Mouse (Mus musculus) spleen, postnatal 4 days (tissue): ENCODE data around the gene Marf1.
"Not testable (repeated sequence)": the region's sequence is repeated elsewhere in the genome, so short reads cannot be mapped to it uniquely, and the experiment has no call there.

Experiments
- DNase-seq, 2 experiments: peaks; one replicate each; pipeline ENCODE4 v3.0.0; 2022; ENCODE audit warnings: low spot score in 2 of 2

Gene Marf1

DNA sequence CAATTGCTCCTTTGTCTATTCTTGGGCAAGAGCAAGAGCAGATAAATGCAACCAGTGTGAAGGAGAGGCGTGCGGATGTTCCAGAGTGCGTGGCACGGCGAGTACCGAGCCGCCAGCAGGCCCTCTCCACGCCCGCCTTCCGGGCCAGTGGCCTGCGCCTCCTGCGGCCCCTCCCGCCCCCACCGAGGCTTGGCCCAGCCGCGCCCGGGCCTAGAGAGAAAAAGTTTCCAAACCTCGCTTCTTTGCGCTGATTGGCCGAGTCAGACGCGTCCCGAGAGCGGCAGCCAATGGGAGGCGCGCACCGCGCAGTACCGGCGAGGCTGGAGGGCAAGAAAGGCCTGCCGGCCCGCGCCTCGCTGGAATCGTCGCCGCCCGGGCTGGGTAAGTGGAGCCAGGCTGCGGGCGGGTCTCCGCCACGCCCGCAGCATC, at the start of gene Marf1, which contains the start of gene Nde1:
Marf1 (minus strand) TSS at position 364 of the 429 bp plus-strand sequence.
Nde1 (plus strand) TSS at position 288 of the 429 bp plus-strand sequence.
- DNase-seq, result peak; percentile 94 to 96

DNA sequence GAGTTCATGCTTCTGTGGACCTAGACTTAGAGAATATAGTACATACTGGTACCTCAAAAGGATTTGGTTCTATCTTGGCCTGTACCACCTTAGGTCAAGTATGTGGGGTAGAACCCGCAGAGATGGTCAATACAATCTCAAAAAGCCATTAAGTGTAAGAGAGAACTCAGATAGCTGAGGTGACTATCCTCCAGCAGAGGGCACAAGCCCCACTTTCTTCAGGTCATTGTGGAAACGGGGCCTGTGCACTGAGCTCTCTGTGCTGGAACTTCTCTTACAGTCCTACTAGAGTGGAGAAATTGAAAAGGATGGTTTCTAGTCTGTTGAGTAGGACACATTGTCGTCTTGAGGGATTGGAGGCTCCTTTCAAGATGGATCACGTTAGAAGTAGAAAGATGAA, 35.6 kb upstream of the Marf1 start:
- no peak for DNase-seq

DNA sequence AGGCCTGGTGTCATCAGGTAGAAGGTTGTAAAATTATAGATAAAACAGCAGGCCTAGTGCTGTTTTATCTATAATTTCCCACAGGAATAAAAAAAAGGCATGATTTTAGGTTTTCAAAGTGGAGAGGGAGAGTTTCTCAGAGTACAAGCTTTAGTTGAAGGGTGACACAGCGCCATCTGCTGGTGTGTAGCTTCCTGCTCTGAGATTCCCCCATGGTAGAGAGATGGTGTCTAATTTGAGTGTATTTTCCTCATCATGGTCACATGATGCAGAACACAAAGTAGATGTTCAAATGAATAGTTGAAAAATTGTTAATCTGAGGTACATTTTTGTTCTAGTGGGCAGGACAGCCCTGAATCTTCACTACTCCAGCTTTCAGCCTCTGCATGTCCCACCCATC, 32.3 kb upstream of the Marf1 start:
- peak; percentile 42 to 71 for DNase-seq

DNA sequence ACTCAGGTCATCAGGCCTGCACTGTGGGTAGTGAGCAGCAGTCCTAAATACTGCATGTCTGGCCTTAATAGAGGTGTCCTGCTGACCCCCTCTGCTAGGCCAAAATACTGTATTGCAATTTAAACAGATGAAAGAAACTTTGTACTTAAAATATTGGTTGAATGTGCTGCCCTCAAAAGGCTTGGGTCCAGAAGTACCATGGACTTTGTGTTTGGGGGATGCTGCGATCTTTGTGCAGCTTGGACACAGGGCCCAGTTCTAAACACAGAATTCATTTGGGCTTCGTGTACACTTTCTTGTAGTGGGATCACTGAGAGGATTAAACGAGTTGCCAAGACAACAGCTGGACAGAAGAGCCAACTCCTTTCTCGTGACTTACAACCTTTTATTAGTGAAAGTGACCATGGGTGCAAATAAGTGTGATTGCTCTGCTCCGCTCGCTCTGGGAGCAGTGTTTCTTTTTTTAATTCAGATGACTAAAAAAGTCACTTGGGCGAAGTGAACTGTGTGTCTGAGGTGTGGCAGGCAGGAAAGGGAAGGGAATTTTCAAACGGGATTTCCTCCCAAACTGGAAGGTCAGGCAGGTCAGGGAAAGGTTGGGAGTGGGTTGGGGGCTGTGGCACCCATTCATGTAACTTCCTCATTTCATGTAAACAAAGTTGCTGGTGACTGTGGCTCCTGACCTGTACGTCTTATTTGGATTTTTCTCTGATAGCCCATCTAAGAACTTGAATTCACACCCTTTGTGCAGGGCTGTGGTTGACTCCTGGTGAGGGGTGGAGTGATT, 31.2 kb upstream of the Marf1 start:
- DNase-seq, result no peak

DNA sequence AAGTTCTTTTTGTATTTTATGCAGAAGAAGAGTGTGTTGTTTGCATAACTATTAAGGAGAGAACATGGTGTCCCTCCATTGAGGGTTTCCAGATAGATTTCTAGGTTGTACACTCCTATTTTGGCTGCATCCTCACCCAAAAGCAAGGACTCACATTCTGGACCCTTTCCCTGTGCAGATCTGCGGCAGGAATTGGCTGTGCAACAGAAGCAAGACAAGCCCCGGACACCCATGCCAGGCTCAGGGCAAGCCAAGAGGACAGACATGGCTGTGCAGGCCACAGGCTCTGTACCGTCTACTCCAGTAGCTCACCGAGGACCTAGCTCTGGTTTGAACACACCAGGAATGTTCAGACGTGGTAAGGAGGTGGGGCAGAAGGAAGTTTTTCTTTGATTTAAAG, 22.4 kb upstream of the Marf1 start:
- DNase-seq, result no peak

DNA sequence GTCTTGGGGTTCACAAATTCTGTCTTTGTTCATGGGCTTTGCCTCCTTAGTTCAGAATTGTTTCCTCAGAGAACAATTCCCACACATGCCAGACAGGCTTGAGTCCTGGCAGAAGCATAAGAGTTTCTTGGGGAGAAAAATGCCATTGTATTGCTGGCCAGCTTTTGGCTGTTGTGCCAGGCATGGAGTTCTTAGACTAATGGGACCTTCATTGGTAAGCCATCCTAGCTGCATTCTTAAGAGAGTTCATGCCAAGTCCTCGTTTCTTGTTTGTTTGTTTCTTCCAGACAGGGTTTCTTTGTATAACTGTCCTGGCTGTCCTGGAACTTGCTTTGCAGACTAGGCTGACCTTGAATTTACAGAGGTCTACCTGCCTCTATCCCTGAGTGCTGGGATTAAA, 20.7 kb upstream of the Marf1 start:
- DNase-seq, result no peak

DNA sequence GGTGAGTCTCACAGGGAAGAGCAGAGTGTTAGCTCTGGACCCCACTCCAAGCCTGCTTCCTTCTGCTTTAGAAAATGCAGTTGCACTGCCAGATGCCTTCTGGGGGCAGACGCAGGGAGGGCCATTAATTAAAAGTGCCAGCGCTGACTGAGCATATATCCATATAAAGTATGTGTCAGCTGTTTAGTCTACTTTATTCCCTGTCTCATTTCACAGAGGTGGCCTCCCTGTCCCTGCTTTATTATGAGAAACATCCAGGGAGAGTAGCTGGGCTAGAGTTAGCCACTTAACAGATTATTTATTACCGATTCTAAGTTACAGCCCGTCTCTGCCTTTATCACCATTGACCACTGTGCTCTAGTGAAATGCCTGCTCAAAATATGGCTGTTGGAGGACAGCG, 19.2 kb upstream of the Marf1 start:
- DNase-seq, result no peak

DNA sequence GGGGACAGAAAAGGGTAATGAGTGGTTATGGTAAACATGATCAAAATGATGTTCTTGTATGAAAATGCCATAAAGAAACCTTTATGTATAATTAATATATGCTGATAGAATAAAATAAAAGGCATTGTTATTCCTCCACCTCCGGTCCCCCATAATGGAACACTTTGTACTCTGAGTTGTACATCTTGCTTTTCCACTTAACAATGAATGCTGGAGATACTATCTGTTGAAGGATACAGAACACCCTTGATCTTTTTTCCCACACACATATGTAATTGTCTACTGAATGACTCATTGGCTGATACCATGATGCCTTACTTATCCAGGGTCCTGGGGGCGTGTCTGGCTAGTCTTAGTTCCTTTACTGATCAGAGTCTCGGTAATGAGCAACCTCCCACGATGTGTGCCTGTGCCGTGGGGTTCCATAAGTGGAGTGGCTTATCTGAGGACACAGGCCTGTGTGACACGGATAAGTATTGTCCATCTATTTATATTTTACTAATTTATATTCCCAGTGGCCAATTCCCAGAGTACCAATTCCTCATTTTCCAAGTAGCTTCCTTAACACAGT, 17.1 kb upstream of the Marf1 start:
- no peak for DNase-seq

DNA sequence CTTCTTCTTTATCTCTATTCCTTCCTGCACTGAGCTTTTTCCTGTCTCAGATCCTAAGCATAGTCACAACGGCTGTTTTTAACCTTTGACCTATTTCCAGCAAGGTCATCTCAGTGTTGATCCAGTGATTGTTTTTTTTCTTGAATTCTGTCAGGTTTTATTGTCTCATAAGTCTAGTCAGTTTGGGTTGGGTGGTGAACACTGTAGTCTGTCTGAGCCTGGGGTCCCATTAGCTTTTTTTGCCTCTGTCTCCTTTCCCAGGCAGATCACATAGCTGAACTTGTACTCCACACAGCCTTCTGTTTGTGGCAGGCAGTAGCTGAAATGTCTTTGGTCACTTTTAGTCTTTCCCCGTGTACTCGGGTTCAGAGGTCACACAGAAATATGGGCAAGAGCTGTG, 14.9 kb upstream of the Marf1 start:
- DNase-seq, result no peak

DNA sequence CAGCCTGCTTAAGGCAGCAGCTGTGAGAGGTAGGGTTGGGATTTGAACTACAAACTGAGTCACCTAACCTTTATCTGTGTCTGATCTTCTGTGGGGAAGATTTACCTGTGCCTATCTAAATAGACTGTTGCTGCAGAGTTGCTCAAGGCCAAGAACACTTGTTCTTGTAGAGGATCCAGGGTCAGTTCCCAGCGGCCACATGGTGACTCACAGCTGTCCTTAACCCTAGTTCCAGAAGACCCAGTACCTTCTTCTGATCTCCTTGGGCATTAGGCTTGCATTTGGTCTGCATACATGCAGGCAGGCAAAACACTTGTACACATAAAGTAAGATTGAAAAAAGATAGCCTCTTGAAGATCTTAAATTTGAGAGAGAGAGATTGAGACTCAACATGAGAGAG, 6.6 kb upstream of the Marf1 start:
- no peak for DNase-seq

DNA sequence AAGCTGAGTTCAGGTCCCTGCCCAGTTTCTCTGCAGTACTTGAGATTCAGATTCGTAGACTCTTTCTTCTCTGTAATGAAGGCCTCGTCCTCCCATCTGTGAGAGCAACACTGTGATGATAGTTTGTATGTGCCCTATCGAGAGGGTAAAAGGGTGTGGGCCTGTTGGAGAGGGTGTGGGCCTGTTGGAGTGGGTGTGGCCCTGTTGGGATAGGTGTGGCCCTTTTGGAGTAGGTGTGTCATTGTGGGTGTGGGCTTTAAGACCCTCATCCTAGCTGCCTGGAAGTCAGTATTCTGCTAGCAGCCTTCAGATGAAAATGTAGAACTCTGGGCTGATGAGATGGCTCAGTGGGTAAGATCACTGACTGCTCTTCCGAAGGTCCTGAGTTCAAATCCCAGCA, 3.3 kb upstream of the Marf1 start:
- peak; percentile 30 to 67 for DNase-seq

DNA sequence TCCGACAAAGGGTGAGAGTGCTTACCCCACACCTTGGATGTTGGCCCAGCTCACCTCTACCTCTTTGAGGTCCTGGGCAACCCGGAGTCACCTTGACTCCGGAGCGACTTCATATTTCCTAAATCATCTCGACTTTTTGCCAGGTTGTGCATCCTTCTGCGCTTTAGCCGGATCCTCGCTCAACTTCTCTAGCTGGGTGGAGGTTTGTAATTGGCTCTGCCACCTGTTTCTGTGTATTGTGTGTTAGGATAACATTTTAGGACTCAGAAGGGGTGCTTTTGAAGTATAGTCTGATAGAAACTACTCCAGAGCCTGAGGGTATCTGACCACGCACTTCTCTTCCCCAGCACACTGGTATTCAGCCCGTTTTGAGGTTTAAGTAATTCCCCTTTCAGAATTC, 580 bp upstream of the Marf1 start:
- DNase-seq, result no peak

DNA sequence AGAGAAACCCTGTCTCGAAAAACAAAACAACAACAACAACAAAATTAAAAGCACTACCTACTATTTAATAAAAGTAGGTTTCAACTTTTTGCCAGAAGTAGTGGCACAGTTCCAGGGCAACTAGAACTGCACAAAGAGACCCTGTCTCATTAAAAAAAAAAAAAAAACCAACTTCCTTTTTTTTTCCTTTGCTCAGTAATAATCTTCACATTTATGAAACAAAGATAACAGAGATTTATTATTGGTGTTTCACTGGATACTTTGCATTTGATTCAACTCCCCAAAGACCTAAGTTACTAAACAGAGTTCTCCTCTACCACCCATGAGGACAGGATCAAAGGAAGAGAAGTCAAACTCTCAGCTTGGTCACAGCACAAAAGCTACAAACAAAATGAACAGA, 2.2 kb downstream of the Marf1 start:
- no peak for DNase-seq

DNA sequence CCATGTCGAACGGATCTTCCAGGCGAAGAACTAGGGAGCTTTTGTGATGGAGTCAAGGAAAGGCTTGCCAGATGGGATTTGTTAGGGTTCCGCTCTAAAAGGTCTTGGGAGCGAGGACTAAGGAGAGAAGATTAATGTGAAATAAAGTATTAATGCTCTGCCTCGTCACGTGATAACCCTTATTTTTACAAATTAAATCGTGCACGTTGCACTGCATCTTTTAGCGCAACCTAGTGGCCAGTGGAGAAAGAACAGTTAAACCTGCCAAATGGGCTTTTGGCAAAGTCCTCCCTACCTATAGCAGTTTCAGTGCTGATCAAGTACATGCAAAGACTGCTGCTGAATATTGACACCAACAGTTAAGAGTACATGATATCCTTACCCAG, 3.4 kb downstream of the Marf1 start:
- DNase-seq, result peak; percentile 79 to 86

DNA sequence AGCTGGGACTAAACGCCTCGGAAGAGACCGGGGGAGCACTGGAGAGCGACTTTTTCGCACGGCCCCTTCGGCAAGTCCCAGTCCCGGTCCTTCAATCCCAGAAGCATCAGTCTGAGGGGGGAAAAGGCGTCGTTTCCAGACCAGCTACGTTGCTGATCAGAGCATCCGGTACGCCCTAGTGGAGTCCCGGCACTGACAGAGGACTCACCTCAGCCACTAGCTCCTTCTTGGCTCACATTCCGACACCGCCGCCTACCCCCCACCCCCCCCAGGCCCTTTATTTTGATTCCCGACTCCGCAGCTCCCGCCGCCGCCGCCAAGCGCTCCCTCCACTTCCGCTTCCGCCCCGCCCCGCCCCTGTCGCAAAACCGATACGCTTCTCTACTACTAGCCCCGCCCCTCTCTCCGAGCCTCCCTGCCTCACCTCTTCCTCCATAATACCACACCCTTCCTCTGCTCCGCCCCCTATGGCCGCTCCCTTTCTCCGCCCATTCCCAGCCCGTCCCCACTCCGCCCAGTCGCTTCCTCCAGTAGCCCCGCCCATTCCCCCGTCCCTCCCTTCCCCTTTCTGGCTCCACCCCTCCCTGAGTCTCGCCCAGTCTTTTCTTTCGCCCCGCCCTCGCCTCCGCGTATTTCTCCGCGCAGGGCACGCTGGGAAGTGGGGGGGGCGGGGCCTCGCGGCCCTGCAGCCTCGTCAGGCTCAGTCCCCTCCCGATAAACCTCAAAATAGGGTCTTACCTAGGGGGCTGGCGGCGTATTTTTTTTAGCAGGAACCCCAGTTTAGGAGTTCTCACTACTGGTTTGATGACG, 4.0 kb downstream of the Marf1 start:
- DNase-seq, result peak; percentile 99 to 100

DNA sequence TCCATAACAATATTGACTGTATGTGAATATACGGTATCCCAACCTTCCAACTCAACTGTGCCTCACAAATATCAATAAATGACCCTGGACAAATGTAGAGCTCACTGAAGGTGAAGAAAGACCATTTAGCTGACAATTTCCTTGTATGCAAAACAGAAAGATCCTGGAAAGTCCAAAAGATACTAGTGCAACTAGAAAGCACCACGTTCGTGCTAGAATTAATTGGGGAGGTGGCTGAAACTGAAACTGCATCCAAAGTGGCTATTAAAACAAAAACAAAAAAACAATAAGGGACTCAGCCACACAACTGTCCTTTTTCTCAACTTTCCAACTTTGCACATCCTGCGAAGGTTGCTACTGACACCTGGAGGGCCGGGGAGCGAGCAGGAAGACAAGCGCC, 4.6 kb downstream of the Marf1 start:
- DNase-seq, result no peak

DNA sequence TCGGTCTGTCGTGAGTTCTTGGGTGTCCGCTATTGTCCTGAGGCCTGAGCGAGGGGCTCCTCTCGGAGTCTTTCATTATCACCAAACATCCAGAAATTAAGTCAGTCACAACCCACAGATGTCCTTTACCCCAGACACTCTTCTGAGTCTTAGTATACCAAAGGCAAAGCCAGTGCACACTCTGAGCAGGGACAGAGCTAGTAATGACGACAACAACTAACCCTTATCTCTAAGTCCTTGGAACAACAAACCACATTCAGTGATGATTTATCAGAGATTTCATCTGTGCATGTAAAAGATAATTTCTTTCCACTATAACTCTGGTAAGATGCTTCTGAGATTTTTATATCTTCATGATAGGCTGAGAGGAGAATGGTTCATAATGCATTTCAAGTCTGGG, 6.8 kb downstream of the Marf1 start:
- no peak for DNase-seq

DNA sequence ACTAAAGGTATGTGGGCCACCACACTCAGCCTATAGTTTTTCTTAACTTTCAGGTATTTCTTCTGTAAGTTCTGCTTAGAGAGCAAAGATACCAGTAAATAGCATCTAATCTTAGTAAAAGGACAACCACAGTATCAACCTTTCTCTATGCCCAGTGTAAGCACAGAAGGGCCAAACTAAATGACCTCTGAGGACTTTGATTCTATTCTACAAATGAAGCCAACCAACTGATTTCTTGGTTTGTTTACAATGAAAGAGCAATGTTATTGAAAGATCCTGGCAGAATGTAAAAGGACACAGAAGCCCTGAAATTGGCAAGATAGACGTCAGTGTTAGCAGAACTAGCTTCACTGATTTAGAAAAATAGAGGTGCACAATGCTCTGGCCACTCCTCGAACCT, 7.5 kb downstream of the Marf1 start:
- not testable (repeated sequence) for DNase-seq

DNA sequence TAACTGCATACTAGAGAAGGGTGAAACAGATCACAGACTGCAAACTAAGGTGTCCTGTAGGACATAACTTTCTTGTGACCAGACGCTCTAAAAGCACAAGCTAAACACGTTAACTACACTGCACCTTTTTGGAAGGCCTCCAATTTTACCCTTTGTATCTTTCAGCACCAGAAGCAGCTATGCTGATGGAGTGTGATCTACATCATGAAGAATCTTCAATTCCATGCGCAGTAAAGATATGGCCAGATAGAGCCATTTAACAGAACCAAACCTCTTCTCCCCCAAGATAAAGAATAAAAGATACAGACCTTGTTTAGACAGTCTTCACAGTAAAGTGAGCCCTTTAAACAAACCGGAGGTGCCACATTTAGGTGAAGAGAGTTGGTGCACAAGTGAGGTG, 11.4 kb downstream of the Marf1 start:
- no peak for DNase-seq

DNA sequence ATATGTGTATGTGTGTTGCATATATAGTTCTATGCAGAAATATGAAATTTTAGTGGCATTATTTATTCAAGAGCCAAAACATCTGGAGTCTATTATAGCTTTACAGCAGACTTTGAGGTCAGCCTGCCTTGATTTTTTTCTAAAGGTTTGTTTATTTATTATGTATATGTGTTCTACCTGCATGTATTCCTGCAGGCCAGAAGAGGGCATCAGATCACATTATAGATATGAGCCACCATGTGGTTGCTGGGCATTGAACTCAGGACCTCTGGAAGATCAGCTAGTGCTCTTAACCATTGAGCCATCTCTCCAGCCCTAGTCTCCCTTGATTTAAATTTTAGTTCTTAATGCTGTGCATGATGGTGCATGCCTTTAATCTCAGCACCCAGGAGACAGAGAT, 15.4 kb downstream of the Marf1 start:
- DNase-seq, result no peak

DNA sequence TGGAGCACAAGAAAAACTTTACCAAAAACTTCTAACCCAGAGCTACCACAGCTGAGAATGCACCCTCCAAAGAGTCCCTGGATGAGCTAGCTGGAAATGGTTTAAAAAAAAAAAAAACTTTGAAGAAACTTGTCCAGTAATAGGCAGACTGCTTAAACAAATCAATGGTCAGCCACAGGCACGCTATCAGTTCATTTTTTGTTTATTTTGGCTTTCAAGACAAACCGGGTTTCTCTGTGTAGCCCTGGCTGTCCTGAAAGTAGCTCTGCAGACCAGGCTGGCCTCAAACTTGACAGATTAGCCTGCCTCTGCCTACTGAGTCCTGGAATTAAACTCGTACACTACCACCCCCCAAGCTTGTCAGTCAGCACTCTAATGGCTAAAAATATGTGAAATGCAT, 19.9 kb downstream of the Marf1 start:
- DNase-seq, result no peak

DNA sequence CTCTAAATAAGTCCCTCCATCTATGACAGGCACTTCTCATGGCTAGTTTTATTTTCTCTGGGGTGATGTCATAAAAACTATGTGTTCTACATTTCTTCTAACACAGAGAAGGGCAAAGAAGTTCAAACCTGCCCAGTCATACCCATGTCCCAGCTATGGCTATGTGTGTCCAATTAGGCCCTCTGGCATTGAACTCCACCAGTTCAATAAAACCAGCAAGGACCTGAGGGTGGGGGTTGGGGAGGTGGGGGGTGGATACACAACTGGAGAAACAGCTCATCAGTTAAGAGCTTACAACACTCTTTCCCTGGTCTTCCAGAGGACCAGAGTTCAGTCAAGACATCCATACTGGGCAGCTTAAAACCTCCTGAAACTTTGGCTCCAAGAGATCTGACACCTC, 24.0 kb downstream of the Marf1 start:
- no peak for DNase-seq
